Mouse (Mus musculus): Measurements from ENCODE around the gene Ubap2.

DNA sequence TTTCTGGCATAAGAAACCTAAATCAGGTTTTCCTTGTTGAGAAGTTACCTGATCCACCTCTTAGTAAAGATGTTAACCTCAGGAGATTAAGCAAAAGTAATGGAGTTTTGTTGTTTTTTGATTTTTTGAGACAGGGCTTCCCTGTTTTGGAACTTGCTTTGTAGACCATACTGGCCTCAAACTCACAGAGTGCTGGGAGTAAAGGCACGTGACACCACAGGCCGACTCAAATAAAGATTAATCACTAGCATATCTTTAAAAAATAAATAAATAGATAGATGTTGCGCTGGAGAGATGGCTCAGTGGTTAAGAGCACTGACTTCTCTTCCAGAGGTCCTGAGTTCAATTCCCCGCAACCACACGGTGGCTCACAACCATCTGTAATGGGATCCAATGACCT is 983 bp upstream of the Ubap2 start:
- TF ChIP-seq CTCF (IDR thresholded peaks at IDR 0.05; ENCODE audit: low read depth) (no peak), EP300 (IDR thresholded peaks at IDR 0.05; ENCODE audit: low read depth) (no peak)

Measured in heart, postnatal 0 days (tissue).